27 mouse cellular contexts compared by ENCODE assay signal in genomic region chr19:55548206-55548605, GRCm38 (mm10).
DNase-seq lines count a peak whose midpoint lies in the region; ATAC-seq and TF ChIP-seq lines count a peak whose summit lies in the region.
"Had no signal": no experiment of that assay in that cellular context is flagged by ENCODE, and none has a peak within 500 bp of the region (broad histone marks: within the 10 kb centered on the region; RNA-seq: fewer than 3 reads in every experiment).

No protein-coding gene starts in this region.

- no peak for DNase-seq in forebrain, embryonic 10.5 days (ENCODE audit: extremely low spot score, low spot score)
- DNase-seq in forebrain, embryonic 11.5 days (ENCODE audit: low spot score), result no peak
- peak; percentile 26 for DNase-seq in kidney, adult 9 months
- DNase-seq in kidney, postnatal 4 days, result no peak
- no peak for DNase-seq in thymus, adult 2 months
- no peak for DNase-seq in thymus, postnatal 10 days (ENCODE audit: low spot score in 2 of 2)
- DNase-seq in midbrain, postnatal 0 days (ENCODE audit: low spot score), result no peak
- DNase-seq: adrenal gland, postnatal 14 days; cerebellum, adult 11-12 months; cerebellum, adult 9-11 months; embryo, embryonic 11 days; gastrocnemius, postnatal 14 days; heart, adult 18-20 months; heart, postnatal 4 days; lung, embryonic 14.5 days; lung, postnatal 14 days; retina, postnatal 1 day; right cerebral cortex, postnatal 14 days; thymus, postnatal 25 days had no signal

- ATAC-seq in forebrain, embryonic 11.5 days (replicated peaks; ENCODE audit: low FRiP score), result no peak
- no peak for ATAC-seq in midbrain, postnatal 0 days (ENCODE audit: low FRiP score)
- ATAC-seq: forebrain, embryonic 14.5 days had no signal

- H3K4me1 ChIP-seq in forebrain, embryonic 10.5 days, result peaks cover 45% of the 10 kb centered on the region
- H3K4me1 ChIP-seq in forebrain, embryonic 11.5 days (replicated peaks; ENCODE audit: control insufficient read depth, insufficient read depth, low read length), result peaks cover 3% of the 10 kb centered on the region; the same call in 1 of the 2 replicates
- peaks cover 6% of the 10 kb centered on the region for H3K4me1 ChIP-seq in thymus, adult 2 months (replicated peaks; ENCODE audit: control insufficient read depth, insufficient read depth, low read length)
- no peaks in the 10 kb centered on the region for H3K4me1 ChIP-seq in midbrain, postnatal 0 days (ENCODE audit: insufficient read depth, low read length)

- 95% methylated on average over 10 of the region's 10 CpGs for WGBS in forebrain, embryonic 10.5 days
- 95% methylated on average over 10 of the region's 10 CpGs for WGBS in forebrain, embryonic 11.5 days
- 96% methylated on average over 10 of the region's 10 CpGs for WGBS in thymus, adult 2 months
- 95% methylated on average over 10 of the region's 10 CpGs for WGBS in midbrain, postnatal 0 days

- H3K27me3 ChIP-seq in forebrain, embryonic 10.5 days (ENCODE audit: poor library complexity, severe bottlenecking), result peaks cover 90% of the 10 kb centered on the region
- peaks cover 9% of the 10 kb centered on the region; the same call in 1 of the 2 replicates for H3K27me3 ChIP-seq in forebrain, embryonic 11.5 days (ENCODE audit: control insufficient read depth, insufficient read depth, low read length)
- H3K27me3 ChIP-seq in thymus, adult 2 months (ENCODE audit: control insufficient read depth, insufficient read depth, low read length), result no peaks in the 10 kb centered on the region
- no peaks in the 10 kb centered on the region for H3K27me3 ChIP-seq in midbrain, postnatal 0 days (ENCODE audit: insufficient read depth, low read length)
- H3K27me3 ChIP-seq: Patski had no signal

- TF ChIP-seq POLR2A in thymus, adult 2 months (IDR thresholded peaks at IDR 0.05; ENCODE audit: control insufficient read depth, extremely low read depth, insufficient read depth, low read length, poor library complexity), result 0 out of 2 replicates have a peak, but pooled peaks have one; percentile 18

- no peaks in the 10 kb centered on the region for H3K36me3 ChIP-seq in forebrain, embryonic 10.5 days (replicated peaks)
- no peaks in the 10 kb centered on the region for H3K36me3 ChIP-seq in forebrain, embryonic 11.5 days (ENCODE audit: control insufficient read depth, insufficient read depth, low read length)
- H3K36me3 ChIP-seq in thymus, adult 2 months (ENCODE audit: control insufficient read depth, insufficient read depth, low read length), result no peaks in the 10 kb centered on the region
- H3K36me3 ChIP-seq in midbrain, postnatal 0 days (ENCODE audit: insufficient read depth, low read length), result no peaks in the 10 kb centered on the region
- H3K36me3 ChIP-seq: hindbrain, embryonic 13.5 days; limb, embryonic 13.5 days; midbrain, embryonic 10.5 days; neural tube, embryonic 15.5 days had no signal

- H3K27ac ChIP-seq in forebrain, embryonic 10.5 days, result 0 out of 2 replicates have a peak overlapping the region, but pooled peaks have one; percentile 25
- no peak overlapping the region for H3K27ac ChIP-seq in forebrain, embryonic 11.5 days (ENCODE audit: low read depth, low read length)
- no peak overlapping the region for H3K27ac ChIP-seq in thymus, adult 2 months (ENCODE audit: control insufficient read depth, insufficient read depth, low read length)
- no peak overlapping the region for H3K27ac ChIP-seq in midbrain, postnatal 0 days (ENCODE audit: low read depth, low read length)
- H3K27ac ChIP-seq: hindbrain, embryonic 13.5 days; limb, embryonic 13.5 days; liver, embryonic 14.5 days; midbrain, embryonic 10.5 days; neural tube, embryonic 15.5 days had no signal

- H3K4me2 ChIP-seq in forebrain, embryonic 11.5 days (ENCODE audit: low read depth, low read length, severe bottlenecking), result no peak overlapping the region
- no peak overlapping the region for H3K4me2 ChIP-seq in midbrain, postnatal 0 days (ENCODE audit: low read depth, low read length, poor library complexity, severe bottlenecking)
- H3K4me2 ChIP-seq: heart, embryonic 11.5 days; hindbrain, embryonic 13.5 days; limb, embryonic 13.5 days; lung, embryonic 14.5 days; neural tube, embryonic 15.5 days had no signal

- H3K4me3 ChIP-seq in forebrain, embryonic 10.5 days, result no peak overlapping the region
- no peak overlapping the region for H3K4me3 ChIP-seq in forebrain, embryonic 11.5 days (ENCODE audit: low read depth, low read length)
- H3K4me3 ChIP-seq in thymus, adult 2 months (ENCODE audit: control insufficient read depth, insufficient read depth, low read length), result no peak overlapping the region
- no peak overlapping the region for H3K4me3 ChIP-seq in midbrain, postnatal 0 days (ENCODE audit: low read depth, low read length)
- H3K4me3 ChIP-seq: hindbrain, embryonic 13.5 days; limb, embryonic 13.5 days; midbrain, embryonic 10.5 days; neural tube, embryonic 15.5 days had no signal

- H3K9me3 ChIP-seq in forebrain, embryonic 10.5 days, result no peaks in the 10 kb centered on the region
- H3K9me3 ChIP-seq in forebrain, embryonic 11.5 days (ENCODE audit: control insufficient read depth, low read length), result no peaks in the 10 kb centered on the region
- H3K9me3 ChIP-seq in midbrain, postnatal 0 days (ENCODE audit: low read length), result no peaks in the 10 kb centered on the region
- H3K9me3 ChIP-seq: hindbrain, embryonic 13.5 days; limb, embryonic 13.5 days; midbrain, embryonic 10.5 days; neural tube, embryonic 15.5 days had no signal

- no peak overlapping the region for H3K9ac ChIP-seq in forebrain, embryonic 11.5 days (ENCODE audit: low read length)
- H3K9ac ChIP-seq in midbrain, postnatal 0 days (replicated peaks; ENCODE audit: low read length, poor library complexity, severe bottlenecking), result no peak overlapping the region
- H3K9ac ChIP-seq: hindbrain, embryonic 13.5 days; limb, embryonic 13.5 days; liver, embryonic 14.5 days; lung, embryonic 14.5 days; neural tube, embryonic 15.5 days had no signal

- TF ChIP-seq CTCF in thymus, adult 2 months (IDR thresholded peaks at IDR 0.05; ENCODE audit: borderline replicate concordance, control insufficient read depth, extremely low read depth, insufficient read depth, low read length, poor library complexity), result no peak
- no peak for TF ChIP-seq CTCF in midbrain, postnatal 0 days (IDR thresholded peaks at IDR 0.05)
